Mouse (Mus musculus): ENCODE measurements around the gene Reln. TPM values are rescaled to one million over a fixed set of nuclear protein-coding genes. Genes with fewer than 3 reads are reported as not detected.
A peak's percentile ranks its signal among the peaks of the same experiment; 100 is the strongest.

Gene Reln
- polyA plus RNA-seq, 1 experiment: 1.4 TPM

DNA sequence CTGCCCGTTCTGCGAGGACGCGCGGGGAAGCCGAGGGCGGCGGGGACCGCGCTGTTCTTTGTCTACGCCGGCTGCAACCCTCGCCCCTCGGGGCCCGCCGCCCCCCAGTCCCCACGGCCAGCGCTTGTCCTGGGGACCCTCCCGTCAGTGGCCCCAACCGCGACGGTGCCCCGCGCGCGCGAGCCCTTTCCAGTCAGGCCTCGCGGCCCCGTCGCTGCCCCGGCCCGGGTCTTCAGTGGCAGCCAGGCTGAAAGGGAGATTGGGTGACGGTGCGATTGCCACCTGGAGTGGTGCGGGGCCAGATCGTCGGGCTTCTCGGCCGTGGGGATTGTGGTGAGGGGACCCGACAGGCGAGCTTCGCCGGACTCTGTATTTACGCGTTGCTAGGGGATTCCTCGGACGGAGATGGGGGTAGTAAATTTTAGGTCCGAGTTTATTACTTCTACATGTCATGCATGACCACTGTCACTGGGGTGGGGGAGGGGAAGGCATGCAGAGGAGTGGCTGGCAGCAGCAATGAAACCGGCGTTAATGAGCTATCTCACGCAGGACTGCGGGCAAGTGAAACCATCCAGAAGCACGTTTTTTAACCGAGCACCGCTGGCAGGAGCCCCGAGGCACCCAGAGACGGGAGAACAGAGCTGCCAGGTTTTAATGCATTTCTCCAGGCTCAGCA is 612 bp upstream of the Reln start:
- Histone ChIP-seq H3K4me3 (ENCODE audit: low read depth, low read length) (peak overlapping the region; percentile 56), H3K9ac (ENCODE audit: low read depth, poor library complexity, severe bottlenecking) (peak overlapping the region; percentile 72), H3K9me3 (replicated peaks; ENCODE audit: control insufficient read depth, insufficient read depth, low read length, poor library complexity, severe bottlenecking) (no peaks in the 10 kb centered on the region), H3K27ac (ENCODE audit: insufficient read depth, low read length) (no peak overlapping the region), H3K36me3 (ENCODE audit: control insufficient read depth, insufficient read depth, low read length, poor library complexity, severe bottlenecking) (no peaks in the 10 kb centered on the region), H3K27me3 (ENCODE audit: control insufficient read depth, insufficient read depth, low read length, poor library complexity, severe bottlenecking) (peaks cover 25% of the 10 kb centered on the region), H3K4me1 (ENCODE audit: control insufficient read depth, insufficient read depth, low read length) (no peaks in the 10 kb centered on the region)
- no peak for TF ChIP-seq CTCF (IDR thresholded peaks at IDR 0.05; ENCODE audit: low read depth, low read length)
- no peak for TF ChIP-seq EP300 (IDR thresholded peaks at IDR 0.05; ENCODE audit: insufficient read depth, low read depth, low read length)
- no peak for TF ChIP-seq POLR2A (IDR thresholded peaks at IDR 0.05; ENCODE audit: insufficient read depth, low read length)

- TF ChIP-seq EP300 (IDR thresholded peaks at IDR 0.05; ENCODE audit: insufficient read depth, low read depth, low read length) (no peak), POLR2A (IDR thresholded peaks at IDR 0.05; ENCODE audit: insufficient read depth, low read length) (no peak)
- Histone ChIP-seq H3K9me3 (replicated peaks; ENCODE audit: control insufficient read depth, insufficient read depth, low read length, poor library complexity, severe bottlenecking) (no peaks in the 10 kb centered on the region), H3K36me3 (ENCODE audit: control insufficient read depth, insufficient read depth, low read length, poor library complexity, severe bottlenecking) (no peaks in the 10 kb centered on the region), H3K27me3 (ENCODE audit: control insufficient read depth, insufficient read depth, low read length, poor library complexity, severe bottlenecking) (peaks cover 25% of the 10 kb centered on the region), H3K4me3 (ENCODE audit: low read depth, low read length) (peak overlapping the region; percentile 65), H3K9ac (ENCODE audit: low read depth, poor library complexity, severe bottlenecking) (peak overlapping the region; percentile 72), H3K27ac (ENCODE audit: insufficient read depth, low read length) (no peak overlapping the region), H3K4me1 (ENCODE audit: control insufficient read depth, insufficient read depth, low read length) (no peaks in the 10 kb centered on the region)
Measured at GRCm38 (mm10) chr5:22343843-22344555, 503 bp downstream of the Reln start.

- Histone ChIP-seq H3K36me3 (ENCODE audit: control insufficient read depth, insufficient read depth, low read length, poor library complexity, severe bottlenecking) (no peaks in the 10 kb centered on the region), H3K4me1 (ENCODE audit: control insufficient read depth, insufficient read depth, low read length) (no peaks in the 10 kb centered on the region), H3K9me3 (replicated peaks; ENCODE audit: control insufficient read depth, insufficient read depth, low read length, poor library complexity, severe bottlenecking) (no peaks in the 10 kb centered on the region), H3K27me3 (ENCODE audit: control insufficient read depth, insufficient read depth, low read length, poor library complexity, severe bottlenecking) (peaks cover 25% of the 10 kb centered on the region), H3K4me3 (ENCODE audit: low read depth, low read length) (peak overlapping the region; percentile 65), H3K9ac (ENCODE audit: low read depth, poor library complexity, severe bottlenecking) (no peak overlapping the region), H3K27ac (ENCODE audit: insufficient read depth, low read length) (no peak overlapping the region)
- TF ChIP-seq CTCF (IDR thresholded peaks at IDR 0.05; ENCODE audit: low read depth, low read length) (no peak), EP300 (IDR thresholded peaks at IDR 0.05; ENCODE audit: insufficient read depth, low read depth, low read length) (no peak), POLR2A (IDR thresholded peaks at IDR 0.05; ENCODE audit: insufficient read depth, low read length) (no peak)
Measured at GRCm38 (mm10) chr5:22343536-22343842, 1.0 kb downstream of the Reln start.

DNA sequence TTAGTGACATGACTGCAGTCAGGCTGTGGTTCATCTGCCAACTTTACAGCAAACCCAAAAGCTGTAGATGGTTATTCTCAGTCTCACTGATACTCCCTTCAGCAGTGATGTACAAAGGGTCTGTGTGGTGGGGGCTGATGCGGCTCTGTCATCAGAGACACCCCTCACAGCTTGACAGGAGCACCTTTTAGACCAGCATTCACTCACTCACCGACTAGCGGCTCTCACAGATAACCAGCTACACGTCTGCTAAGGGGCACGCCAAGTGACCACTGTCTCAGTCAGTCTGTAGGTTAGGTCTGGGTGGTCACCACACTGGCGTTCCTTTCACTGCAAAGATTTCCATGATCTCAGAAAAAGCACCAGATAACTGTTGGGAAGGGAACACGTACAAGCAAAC is 2.0 kb downstream of the Reln start:
- Histone ChIP-seq H3K9ac (ENCODE audit: low read depth, poor library complexity, severe bottlenecking) (no peak overlapping the region), H3K36me3 (ENCODE audit: control insufficient read depth, insufficient read depth, low read length, poor library complexity, severe bottlenecking) (no peaks in the 10 kb centered on the region), H3K9me3 (replicated peaks; ENCODE audit: control insufficient read depth, insufficient read depth, low read length, poor library complexity, severe bottlenecking) (no peaks in the 10 kb centered on the region), H3K27ac (ENCODE audit: insufficient read depth, low read length) (no peak overlapping the region), H3K4me3 (ENCODE audit: low read depth, low read length) (no peak overlapping the region), H3K4me1 (ENCODE audit: control insufficient read depth, insufficient read depth, low read length) (no peaks in the 10 kb centered on the region), H3K27me3 (ENCODE audit: control insufficient read depth, insufficient read depth, low read length, poor library complexity, severe bottlenecking) (peaks cover 25% of the 10 kb centered on the region)
- TF ChIP-seq POLR2A (IDR thresholded peaks at IDR 0.05; ENCODE audit: insufficient read depth, low read length): no peak
- no peak for TF ChIP-seq CTCF (IDR thresholded peaks at IDR 0.05; ENCODE audit: low read depth, low read length)
- TF ChIP-seq EP300 (IDR thresholded peaks at IDR 0.05; ENCODE audit: insufficient read depth, low read depth, low read length): no peak

DNA sequence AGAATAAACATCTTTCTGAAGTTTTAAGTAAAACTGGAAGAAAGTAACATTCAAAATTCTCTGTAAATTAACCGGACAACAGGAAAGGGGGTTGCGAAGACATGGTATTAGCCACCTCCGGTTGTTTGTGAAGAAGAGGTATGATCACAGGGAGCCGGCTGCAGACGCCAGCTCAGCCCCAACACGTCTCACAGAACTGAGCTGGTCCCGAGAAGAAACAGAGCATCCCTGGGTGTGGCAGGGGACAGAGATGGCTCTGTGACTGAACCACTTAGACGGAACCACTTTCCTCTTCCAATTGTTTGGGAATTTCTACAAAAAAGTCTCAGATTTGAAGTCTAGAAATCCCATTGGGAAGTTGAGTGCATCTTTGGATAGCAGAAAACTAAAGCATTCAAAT is 3.5 kb downstream of the Reln start:
- Histone ChIP-seq H3K27me3 (ENCODE audit: control insufficient read depth, insufficient read depth, low read length, poor library complexity, severe bottlenecking) (peaks cover 25% of the 10 kb centered on the region), H3K36me3 (ENCODE audit: control insufficient read depth, insufficient read depth, low read length, poor library complexity, severe bottlenecking) (no peaks in the 10 kb centered on the region), H3K9ac (ENCODE audit: low read depth, poor library complexity, severe bottlenecking) (no peak overlapping the region), H3K9me3 (replicated peaks; ENCODE audit: control insufficient read depth, insufficient read depth, low read length, poor library complexity, severe bottlenecking) (no peaks in the 10 kb centered on the region), H3K4me3 (ENCODE audit: low read depth, low read length) (no peak overlapping the region), H3K27ac (ENCODE audit: insufficient read depth, low read length) (no peak overlapping the region), H3K4me1 (ENCODE audit: control insufficient read depth, insufficient read depth, low read length) (no peaks in the 10 kb centered on the region)
- no peak for TF ChIP-seq POLR2A (IDR thresholded peaks at IDR 0.05; ENCODE audit: insufficient read depth, low read length)

DNA sequence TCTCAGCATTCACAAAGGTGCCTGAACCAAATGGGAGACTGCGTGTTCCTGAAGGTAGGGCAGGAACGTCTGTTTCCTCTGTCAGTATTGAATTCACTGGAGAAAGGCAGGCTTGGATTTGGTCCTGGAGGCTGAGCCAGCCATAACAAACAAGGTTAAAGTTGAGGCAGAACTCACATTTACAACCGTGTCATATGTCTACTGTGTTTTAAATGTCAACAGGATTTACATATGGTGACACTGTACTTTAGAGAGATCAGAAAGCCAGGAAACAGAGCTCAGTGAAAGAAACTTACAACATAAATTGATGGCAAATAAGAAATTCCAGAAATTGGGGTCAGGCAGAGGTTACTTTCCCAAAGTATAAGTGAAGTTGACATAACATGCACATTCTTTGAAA is 9.1 kb downstream of the Reln start:
- TF ChIP-seq EP300 (IDR thresholded peaks at IDR 0.05; ENCODE audit: insufficient read depth, low read depth, low read length) (no peak), POLR2A (IDR thresholded peaks at IDR 0.05; ENCODE audit: insufficient read depth, low read length) (no peak), CTCF (IDR thresholded peaks at IDR 0.05; ENCODE audit: low read depth, low read length) (no peak)
- no peaks in the 10 kb centered on the region for H3K9me3 ChIP-seq (replicated peaks; ENCODE audit: control insufficient read depth, insufficient read depth, low read length, poor library complexity, severe bottlenecking)

More for the DNA sequence above, 9.1 kb downstream of the Reln start:
- Histone ChIP-seq H3K4me3 (ENCODE audit: low read depth, low read length) (no peak overlapping the region), H3K9ac (ENCODE audit: low read depth, poor library complexity, severe bottlenecking) (no peak overlapping the region), H3K27ac (ENCODE audit: insufficient read depth, low read length) (no peak overlapping the region), H3K27me3 (ENCODE audit: control insufficient read depth, insufficient read depth, low read length, poor library complexity, severe bottlenecking) (no peaks in the 10 kb centered on the region), H3K4me1 (ENCODE audit: control insufficient read depth, insufficient read depth, low read length) (no peaks in the 10 kb centered on the region), H3K36me3 (ENCODE audit: control insufficient read depth, insufficient read depth, low read length, poor library complexity, severe bottlenecking) (no peaks in the 10 kb centered on the region)

Data from ES-Bruce4 (cell line).